Mouse (Mus musculus) cerebellum, adult 9-10 months (tissue): ENCODE measurements around the gene Insrr.
"Not testable (repeated sequence)": the region's sequence is repeated elsewhere in the genome, so short reads cannot be mapped to it uniquely, and the experiment has no call there.

Source experiments
- DNase-seq: peaks from one replicate; pipeline ENCODE4 v3.0.0; 2022

Gene Insrr

GRCm38 (mm10) chr3:87838622-87839021, 41.9 kb downstream of the Insrr start:
- DNase-seq = peak; percentile 61

- DNase-seq = no peak
These were observed 44.1 kb downstream of the Insrr start for GRCm38 (mm10) chr3:87840858-87841257.

- DNase-seq = no peak
These were observed 48.2 kb downstream of the Insrr start for GRCm38 (mm10) chr3:87844981-87845380.

GRCm38 (mm10) chr3:87846186-87846585, 49.4 kb downstream of the Insrr start:
- DNase-seq = no peak

GRCm38 (mm10) chr3:87846650-87847110, 49.9 kb downstream of the Insrr start, which contains the start of gene Sh2d2a:
Gene Sh2d2a (plus strand): TSS chr3:87846755.
- no peak for DNase-seq

GRCm38 (mm10) chr3:87847680-87848079, 50.9 kb downstream of the Insrr start:
- DNase-seq = no peak

GRCm38 (mm10) chr3:87849117-87849516, 52.4 kb downstream of the Insrr start:
- DNase-seq = no peak

GRCm38 (mm10) chr3:87854795-87855568, 58.2 kb downstream of the Insrr start:
- DNase-seq = no peak

- DNase-seq = no peak
These were observed 59.2 kb downstream of the Insrr start for GRCm38 (mm10) chr3:87855936-87856335.

GRCm38 (mm10) chr3:87857666-87858065, 60.9 kb downstream of the Insrr start:
- DNase-seq = no peak

GRCm38 (mm10) chr3:87859813-87860212, 63.1 kb downstream of the Insrr start:
- peak; percentile 64 for DNase-seq

GRCm38 (mm10) chr3:87864111-87864510, 67.4 kb downstream of the Insrr start:
- not testable (repeated sequence) for DNase-seq
